Mouse (Mus musculus) embryonic facial prominence, embryonic 15.5 days (tissue): ENCODE data around the gene Trim67. TPM values are rescaled to one million over a fixed set of nuclear protein-coding genes. Genes with fewer than 3 reads are reported as not detected.

ENCODE experiments used
- ATAC-seq: fragments of 200-750 bp; cut with Nextera tagmentation; 2 replicates; pipeline ENCODE4 v1.8.0; 2017; ENCODE audit warnings: low read depth, moderate TSS enrichment; ENCODE audit not compliant: insufficient number of reproducible peaks, low FRiP score, low TSS enrichment
- H3K27ac ChIP-seq: fragments of 300-500 bp; sonication (generic); replicated peaks from 2 replicates; pipeline ENCODE4 v1.5.1; 2015; ENCODE audit warnings: mild to moderate bottlenecking, inconsistent platforms
- H3K27me3 ChIP-seq: fragments of 300-500 bp; sonication (generic); 2 replicates; pipeline ENCODE4 v1.6.1; 2015; ENCODE audit warnings: inconsistent platforms
- H3K36me3 ChIP-seq: fragments of 300-500 bp; sonication (generic); 2 replicates; pipeline ENCODE4 v1.6.1; 2015; ENCODE audit warnings: mild to moderate bottlenecking, inconsistent platforms
- H3K4me1 ChIP-seq: fragments of 300-500 bp; sonication (generic); 2 replicates; pipeline ENCODE4 v1.6.1; 2015; ENCODE audit warnings: inconsistent platforms
- H3K4me2 ChIP-seq: fragments of 300-500 bp; sonication (generic); replicated peaks from 2 replicates; pipeline ENCODE4 v1.6.1; 2015; ENCODE audit warnings: mild to moderate bottlenecking, inconsistent platforms
- H3K4me3 ChIP-seq: fragments of 300-500 bp; sonication (generic); replicated peaks from 2 replicates; pipeline ENCODE4 v1.5.1; 2015; ENCODE audit warnings: mild to moderate bottlenecking, inconsistent platforms
- H3K9ac ChIP-seq: fragments of 300-500 bp; sonication (generic); 2 replicates; pipeline ENCODE4 v1.6.1; 2015; ENCODE audit warnings: inconsistent platforms
- H3K9me3 ChIP-seq: fragments of 300-500 bp; sonication (generic); replicated peaks from 2 replicates; pipeline ENCODE4 v1.6.1; 2016; ENCODE audit warnings: inconsistent platforms
- WGBS: fragments of 180-500 bp; shearing (Covaris S2); methylation state at CpG from one replicate; pipeline ENCODE4 v1.1.7; 2015; 5-methylcytosine and 5-hydroxymethylcytosine counted together
- polyA plus RNA-seq: library from polyadenylated mRNA; unstranded; fragments of >200 nt; fragmentation: Nextera tagmentation; extraction: Ambion mirVana; gene quantifications from 2 replicates; pipeline ENCODE4 v1.2.1, GENCODE M21; 2015

Trim67 gene
- polyA plus RNA-seq, 1 experiment from 2014 or later: 0.13 TPM

DNA sequence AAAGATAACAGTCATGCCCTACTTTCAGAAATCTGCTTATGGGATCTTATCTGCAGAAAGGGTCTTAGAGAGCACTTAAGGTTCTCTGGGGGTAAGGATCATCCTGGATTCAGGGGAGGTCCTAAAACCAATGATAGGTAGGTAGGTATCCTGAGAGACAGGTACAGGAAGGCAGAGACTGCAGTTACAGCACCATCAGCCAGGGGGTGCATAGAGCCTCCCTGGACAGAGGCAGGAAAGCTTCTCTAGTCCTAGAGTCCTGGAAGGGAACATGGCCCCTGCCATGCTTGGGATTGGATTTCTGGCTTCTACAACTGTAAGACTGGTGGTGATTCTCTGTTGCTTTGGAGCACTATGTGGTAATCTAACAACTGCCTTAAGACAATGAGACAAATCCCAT is 66.6 kb downstream of the Trim67 start:
- Histone ChIP-seq H3K27ac (no peak overlapping the region), H3K4me1 (peaks cover 8% of the 10 kb centered on the region), H3K9ac (no peak overlapping the region), H3K36me3 (peaks cover 64% of the 10 kb centered on the region), H3K9me3 (peaks cover 14% of the 10 kb centered on the region; the same call in 1 of the 2 replicates), H3K4me3 (no peak overlapping the region), H3K4me2 (no peak overlapping the region), H3K27me3 (no peaks in the 10 kb centered on the region)
- ATAC-seq: no peak

DNA sequence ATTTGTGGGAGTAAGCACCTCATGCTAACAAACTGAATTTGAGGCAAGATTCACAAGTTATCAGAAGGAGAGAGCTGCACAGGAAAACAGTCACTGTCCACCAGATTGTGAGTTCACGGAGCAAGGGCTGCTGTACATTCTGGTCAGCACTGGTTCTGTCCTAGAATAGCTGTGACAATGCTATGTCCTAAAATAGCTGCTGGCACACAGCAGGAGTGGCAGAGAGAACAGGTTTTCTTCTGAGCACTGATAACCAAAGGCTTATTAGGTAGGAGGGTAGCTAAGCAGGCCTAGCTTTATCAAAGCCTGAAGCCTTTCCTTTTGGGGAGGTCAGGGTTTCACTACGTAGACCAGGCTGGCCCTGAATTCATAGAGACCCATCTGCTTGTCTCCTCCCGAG is 67.3 kb downstream of the Trim67 start:
- 92% methylated on average over 3 of the region's 3 CpGs for WGBS
- H3K4me3 ChIP-seq: no peak overlapping the region
- H3K4me2 ChIP-seq: no peak overlapping the region
- no peaks in the 10 kb centered on the region for H3K27me3 ChIP-seq
- ATAC-seq: no peak
- H3K36me3 ChIP-seq: peaks cover 57% of the 10 kb centered on the region
- 0 out of 2 replicates have a peak, but pooled peaks cover 7% of the 10 kb centered on the region for H3K9me3 ChIP-seq
- H3K4me1 ChIP-seq: peaks cover 10% of the 10 kb centered on the region
- H3K27ac ChIP-seq: no peak overlapping the region
- H3K9ac ChIP-seq: no peak overlapping the region

DNA sequence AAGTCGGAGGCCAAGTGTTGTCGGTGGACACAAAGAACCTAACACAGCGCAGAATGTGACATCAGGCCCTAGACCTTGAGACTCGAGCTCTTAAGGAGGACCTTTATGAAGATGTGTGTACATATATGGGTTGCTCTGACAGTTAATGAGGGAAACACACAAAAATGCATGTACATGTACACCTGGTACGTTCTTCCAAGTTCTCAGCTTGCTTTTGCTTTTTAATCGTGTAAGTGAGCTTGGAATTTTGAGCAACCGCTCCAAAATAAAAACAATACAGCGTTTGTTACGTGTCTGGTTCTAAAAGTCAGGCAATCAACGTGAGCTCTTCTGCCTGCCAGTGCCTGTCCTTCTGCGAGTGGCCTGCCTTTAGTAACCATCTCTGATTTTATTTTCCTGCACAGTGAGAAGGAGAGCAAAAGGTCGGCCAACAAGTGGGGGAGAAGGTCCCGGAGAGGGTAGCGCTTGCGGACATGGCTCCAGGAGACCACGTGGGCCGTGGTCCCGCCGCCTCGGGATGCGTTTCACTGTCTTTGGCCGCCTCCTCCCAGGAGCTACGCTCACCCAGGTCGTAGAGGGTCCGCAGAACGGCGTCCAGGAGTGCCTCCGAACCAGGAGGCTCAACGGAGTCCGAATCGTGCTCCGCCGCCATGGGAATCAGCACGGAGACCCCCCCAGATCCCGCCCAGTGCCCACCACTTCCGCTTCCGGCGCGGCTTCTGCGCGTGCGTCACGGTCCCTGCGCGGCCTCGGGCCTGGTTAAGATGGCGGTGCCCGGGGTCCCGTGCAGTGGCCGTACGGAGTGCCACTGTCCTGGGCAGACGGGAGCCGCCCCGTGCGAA is 69.7 kb downstream of the Trim67 start, which contains the start of the genes Gnpat and 2810004N23Rik:
Gene Gnpat (plus strand): TSS at position 713 of the 842 bp plus-strand sequence.
Gene 2810004N23Rik (minus strand): TSS at position 800 of the 842 bp plus-strand sequence.
- H3K9me3 ChIP-seq: no peaks in the 10 kb centered on the region
- H3K36me3 ChIP-seq: peaks cover 35% of the 10 kb centered on the region
- H3K27me3 ChIP-seq: no peaks in the 10 kb centered on the region
- H3K4me2 ChIP-seq: peak within 1 kb of the TSS; percentile 63
- peak; percentile 96 for ATAC-seq
- H3K27ac ChIP-seq: peak within 1 kb of the TSS; percentile 94
- peak within 1 kb of the TSS; percentile 97 for H3K9ac ChIP-seq
- H3K4me1 ChIP-seq: peaks cover 10% of the 10 kb centered on the region
- 1% methylated on average over 55 of the region's 55 CpGs for WGBS
- H3K4me3 ChIP-seq: peak within 1 kb of the TSS; percentile 91

DNA sequence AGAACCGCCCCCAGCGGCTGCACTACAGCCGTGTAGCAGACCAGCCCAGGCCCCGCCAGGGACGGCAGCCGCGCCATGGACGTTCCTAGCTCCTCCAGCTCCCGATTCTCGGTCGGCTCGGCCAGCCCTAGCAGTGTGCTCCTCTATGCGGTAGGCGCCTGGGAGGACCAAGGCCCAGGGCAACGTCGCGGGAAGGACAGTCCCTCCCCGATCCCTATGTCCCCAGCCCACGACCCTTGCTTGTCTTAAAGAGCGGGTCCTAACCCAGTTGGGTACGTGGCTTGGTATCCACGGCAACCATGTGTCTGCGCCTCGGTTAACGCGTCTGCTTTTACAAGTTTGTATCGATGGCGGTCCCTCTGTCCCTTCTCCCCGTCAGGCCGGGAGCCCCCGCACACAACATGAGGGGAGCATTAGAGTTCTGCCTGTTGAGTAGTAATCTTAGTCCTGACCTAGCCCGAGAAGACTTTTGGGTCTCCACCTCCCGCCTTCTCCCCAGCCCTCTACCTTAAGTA is 70.3 kb downstream of the Trim67 start:
- Histone ChIP-seq H3K27ac (peak overlapping the region; percentile 94), H3K9me3 (no peaks in the 10 kb centered on the region), H3K9ac (peak overlapping the region; percentile 97), H3K4me3 (peak overlapping the region; percentile 91), H3K27me3 (no peaks in the 10 kb centered on the region), H3K4me1 (peaks cover 10% of the 10 kb centered on the region), H3K4me2 (peak overlapping the region; percentile 63), H3K36me3 (peaks cover 28% of the 10 kb centered on the region)
- WGBS: 0% methylated on average over 33 of the region's 33 CpGs
- peak; percentile 84 for ATAC-seq

DNA sequence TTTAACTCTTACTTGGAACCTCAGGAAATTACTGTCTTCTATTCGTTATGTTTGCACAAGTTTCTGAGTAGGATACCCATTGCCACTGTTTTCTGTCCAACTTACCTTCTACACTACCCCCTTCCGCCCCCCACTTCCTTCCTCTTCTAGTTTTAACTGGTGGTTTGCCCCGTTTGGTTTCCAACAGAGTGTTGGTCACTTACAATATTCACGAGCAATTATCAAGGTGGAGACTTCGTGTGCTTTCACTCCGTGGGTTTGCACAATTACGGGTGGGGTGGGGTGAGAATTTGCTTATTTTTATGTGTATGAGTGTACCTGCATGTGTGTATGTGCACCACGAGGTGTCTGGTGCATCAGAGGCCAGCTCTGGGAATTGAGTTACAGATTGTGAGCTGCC is 70.8 kb downstream of the Trim67 start:
- peak overlapping the region; percentile 97 for H3K9ac ChIP-seq
- peaks cover 23% of the 10 kb centered on the region for H3K36me3 ChIP-seq
- H3K9me3 ChIP-seq: no peaks in the 10 kb centered on the region
- WGBS: 12% methylated on average over 8 of the region's 8 CpGs
- no peaks in the 10 kb centered on the region for H3K27me3 ChIP-seq
- peak overlapping the region; percentile 91 for H3K4me3 ChIP-seq
- no peak for ATAC-seq
- H3K4me2 ChIP-seq: peak overlapping the region; percentile 63
- peak overlapping the region; percentile 94 for H3K27ac ChIP-seq
- peaks cover 10% of the 10 kb centered on the region for H3K4me1 ChIP-seq

DNA sequence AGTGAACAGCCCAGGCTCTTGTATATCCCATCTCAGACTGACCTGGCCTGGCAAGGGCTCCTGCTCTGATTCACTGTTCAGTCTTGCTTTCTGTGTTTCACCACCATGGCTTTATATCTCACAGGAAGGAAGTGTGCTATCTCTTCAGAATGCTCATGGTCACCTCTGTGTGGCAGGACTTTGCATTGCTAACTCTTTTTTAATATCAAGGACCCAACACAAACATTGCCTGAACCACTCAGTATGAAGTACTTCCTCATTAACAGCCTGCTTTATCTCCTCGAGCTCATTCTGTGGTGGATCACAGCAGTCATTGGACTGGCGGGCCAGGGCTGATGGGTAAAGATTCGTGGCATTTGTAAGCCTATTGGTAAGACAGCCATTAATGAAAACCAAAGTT is 73.8 kb downstream of the Trim67 start:
- H3K4me3 ChIP-seq: no peak overlapping the region
- no peaks in the 10 kb centered on the region for H3K27me3 ChIP-seq
- peaks cover 10% of the 10 kb centered on the region for H3K4me1 ChIP-seq
- peaks cover 6% of the 10 kb centered on the region for H3K36me3 ChIP-seq
- 84% methylated on average over 3 of the region's 3 CpGs for WGBS
- no peaks in the 10 kb centered on the region for H3K9me3 ChIP-seq
- no peak overlapping the region for H3K9ac ChIP-seq
- no peak for ATAC-seq
- H3K4me2 ChIP-seq: no peak overlapping the region
- H3K27ac ChIP-seq: no peak overlapping the region

DNA sequence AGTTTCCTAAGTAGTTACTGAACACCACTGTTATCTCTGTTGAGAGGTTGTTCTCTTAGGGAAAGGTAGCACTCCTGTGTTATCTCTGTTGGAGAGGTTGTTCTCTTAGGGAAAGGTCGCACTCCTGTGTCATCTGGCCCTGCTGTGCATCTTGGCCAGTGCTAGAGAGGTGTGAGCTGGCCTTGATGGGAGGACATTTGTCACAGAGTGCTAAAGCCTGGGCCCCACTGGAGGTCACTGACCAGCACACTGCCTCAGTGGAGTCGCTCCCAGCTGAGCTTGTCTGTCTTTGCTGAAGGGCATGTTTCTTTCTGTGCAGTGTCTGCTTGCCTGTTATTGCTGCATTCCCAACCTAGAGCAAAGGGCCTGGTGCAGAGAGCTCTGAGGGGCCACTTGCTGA is 74.2 kb downstream of the Trim67 start:
- no peak overlapping the region for H3K27ac ChIP-seq
- no peak overlapping the region for H3K9ac ChIP-seq
- H3K9me3 ChIP-seq: no peaks in the 10 kb centered on the region
- peaks cover 10% of the 10 kb centered on the region for H3K36me3 ChIP-seq
- ATAC-seq: no peak
- peaks cover 10% of the 10 kb centered on the region for H3K4me1 ChIP-seq
- H3K27me3 ChIP-seq: no peaks in the 10 kb centered on the region
- whole genome bisulfite sequencing: 88% methylated on average over 2 of the region's 2 CpGs
- no peak overlapping the region for H3K4me3 ChIP-seq
- no peak overlapping the region for H3K4me2 ChIP-seq

DNA sequence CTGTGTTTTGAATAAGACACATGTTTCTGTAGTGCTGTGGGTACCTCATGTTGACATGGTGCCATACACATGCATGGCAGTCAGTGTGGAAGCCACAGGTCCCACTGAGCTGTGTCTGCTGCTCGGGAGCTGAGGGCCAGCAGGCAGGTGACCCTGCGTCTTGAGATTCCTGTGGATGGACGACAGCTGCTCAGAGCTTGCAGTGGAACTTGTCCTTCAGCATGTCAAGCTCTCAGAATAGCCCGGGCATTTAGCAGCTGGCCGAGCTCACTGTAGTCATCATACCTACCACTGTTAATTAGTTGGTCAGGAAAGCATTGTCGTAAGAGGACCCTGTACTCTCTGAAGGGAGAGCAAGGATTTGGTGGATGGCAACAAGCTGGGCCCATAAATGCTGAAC is 76.8 kb downstream of the Trim67 start:
- ATAC-seq: no peak
- Histone ChIP-seq H3K9me3 (no peaks in the 10 kb centered on the region), H3K9ac (no peak overlapping the region), H3K4me2 (no peak overlapping the region), H3K36me3 (peaks cover 36% of the 10 kb centered on the region), H3K27ac (0 out of 2 replicates have a peak overlapping the region, but pooled peaks have one; percentile 22), H3K4me3 (no peak overlapping the region), H3K4me1 (no peaks in the 10 kb centered on the region), H3K27me3 (no peaks in the 10 kb centered on the region)
- 70% methylated on average over 6 of the region's 6 CpGs for WGBS

DNA sequence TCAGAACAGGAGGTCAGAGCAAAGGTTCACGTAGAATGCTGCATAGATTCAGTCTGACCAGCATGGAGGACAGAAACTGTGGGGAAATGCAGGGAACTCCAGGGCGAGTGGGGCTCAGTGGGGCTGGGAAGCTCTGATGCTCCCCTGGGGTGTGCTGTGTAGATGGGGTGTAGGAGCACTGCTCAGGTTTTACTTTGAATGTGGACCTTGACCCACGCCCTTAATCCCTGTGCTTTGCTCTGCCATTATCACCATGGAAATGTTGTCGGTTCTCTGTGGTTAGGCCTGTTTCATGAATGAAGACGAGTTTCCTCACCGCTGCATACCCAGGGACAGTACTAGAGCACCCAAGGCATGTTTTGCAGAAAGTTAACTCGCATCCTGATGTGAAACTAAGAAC is 78.6 kb downstream of the Trim67 start:
- Histone ChIP-seq H3K27ac (no peak overlapping the region), H3K4me2 (no peak overlapping the region), H3K36me3 (peaks cover 50% of the 10 kb centered on the region), H3K4me3 (no peak overlapping the region), H3K9me3 (no peaks in the 10 kb centered on the region), H3K27me3 (no peaks in the 10 kb centered on the region), H3K9ac (no peak overlapping the region), H3K4me1 (no peaks in the 10 kb centered on the region)
- WGBS: 87% methylated on average over 7 of the region's 7 CpGs
- ATAC-seq: no peak

DNA sequence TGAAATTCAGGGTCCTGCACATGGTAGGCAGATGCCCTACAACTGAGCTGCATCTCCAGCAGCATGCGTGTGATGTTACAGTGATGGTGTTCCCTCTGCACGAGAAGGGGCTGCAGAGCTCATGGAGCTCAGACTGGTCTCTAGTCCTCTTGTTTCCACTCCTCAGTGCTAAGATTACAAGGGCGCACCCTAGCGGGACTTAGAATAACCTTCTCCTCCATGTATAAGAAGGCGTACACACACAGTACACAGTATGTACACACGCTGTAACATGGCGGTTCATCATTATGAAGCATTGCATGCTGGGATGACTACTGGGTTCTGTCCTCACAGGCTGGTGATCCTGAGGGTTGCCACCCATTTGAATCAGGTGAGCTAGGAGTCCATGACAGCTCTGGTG is 79.2 kb downstream of the Trim67 start:
- no peak for ATAC-seq
- Histone ChIP-seq H3K9me3 (no peaks in the 10 kb centered on the region), H3K36me3 (peaks cover 56% of the 10 kb centered on the region), H3K27ac (no peak overlapping the region), H3K9ac (no peak overlapping the region), H3K27me3 (no peaks in the 10 kb centered on the region), H3K4me3 (no peak overlapping the region), H3K4me2 (no peak overlapping the region), H3K4me1 (no peaks in the 10 kb centered on the region)
- 87% methylated on average over 7 of the region's 7 CpGs for WGBS

DNA sequence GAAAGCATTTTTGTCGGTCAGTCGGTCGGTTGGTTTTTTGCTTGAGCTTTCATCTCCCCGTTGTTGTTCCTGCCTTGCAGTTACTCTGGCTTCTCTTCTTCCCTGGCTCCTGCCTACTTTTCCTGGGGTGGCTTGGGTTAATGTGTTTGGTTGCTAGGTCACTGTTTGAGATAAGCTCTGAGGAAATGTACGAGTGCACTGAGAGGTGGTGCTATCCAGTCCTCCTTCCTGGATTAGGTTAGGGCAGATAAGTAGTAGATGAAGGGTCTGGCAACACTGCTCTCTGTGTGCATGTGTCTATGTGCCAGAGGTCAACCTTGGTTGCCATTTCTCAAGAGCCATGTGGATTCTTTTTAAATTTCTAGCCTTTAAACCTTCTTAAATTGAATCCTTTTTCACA is 79.8 kb downstream of the Trim67 start:
- peaks cover 62% of the 10 kb centered on the region for H3K36me3 ChIP-seq
- WGBS: 94% methylated on average over 5 of the region's 5 CpGs
- no peak for ATAC-seq
- no peak overlapping the region for H3K27ac ChIP-seq
- no peak overlapping the region for H3K9ac ChIP-seq
- H3K4me1 ChIP-seq: no peaks in the 10 kb centered on the region
- no peak overlapping the region for H3K4me3 ChIP-seq
- H3K4me2 ChIP-seq: no peak overlapping the region
- no peaks in the 10 kb centered on the region for H3K9me3 ChIP-seq
- H3K27me3 ChIP-seq: no peaks in the 10 kb centered on the region
